Mouse (Mus musculus) lung, adult 2 months (tissue): ENCODE measurements around the gene Smim24. TPM values are rescaled to one million over a fixed set of nuclear protein-coding genes. Genes with fewer than 3 reads are reported as not detected.

ENCODE experiments used
- DNase-seq: peaks from one replicate; pipeline ENCODE4 v3.0.0; 2022
- H3K4me1 ChIP-seq: fragments of 200-500 bp; 2 replicates; pipeline ENCODE4 v1.6.1; 2011; ENCODE audit warnings: low read length; ENCODE audit not compliant: control insufficient read depth, insufficient read depth
- H3K4me3 ChIP-seq: fragments of 200-500 bp; replicated peaks from 2 replicates; pipeline ENCODE3; 2011; ENCODE audit warnings: low read depth, mild to moderate bottlenecking, control low read depth, low read length; ENCODE audit errors: extremely low read depth
- CTCF ChIP-seq: fragments of 200-500 bp; IDR thresholded peaks from 2 replicates; pipeline ENCODE4 v1.5.1; 2011; ENCODE audit warnings: mild to moderate bottlenecking, low read length, control low read depth; ENCODE audit not compliant: insufficient read depth
- POLR2A ChIP-seq: fragments of 200-500 bp; IDR thresholded peaks from 2 replicates; pipeline ENCODE4 v1.6.1; 2011; ENCODE audit warnings: low read depth, mild to moderate bottlenecking, control low read depth, low read length, borderline replicate concordance; ENCODE audit errors: extremely low read depth
- WGBS: fragments of 180-500 bp; shearing (Covaris S2); methylation state at CpG from one replicate; pipeline ENCODE4 v1.1.7; 2018; 5-methylcytosine and 5-hydroxymethylcytosine counted together
- polyA plus RNA-seq: library from polyadenylated mRNA; depleted of rRNA; stranded (reverse); fragments of >200 nt; gene quantifications from 2 replicates; pipeline ENCODE4 v1.2.3, GENCODE M21; 2012

Gene Smim24
- polyA plus RNA-seq, 1 experiment, result 8.8 TPM

GRCm38 (mm10) chr10:81365073-81365472, 27.8 kb upstream of the Smim24 start:
- TF ChIP-seq CTCF (no peak), POLR2A (no peak)

GRCm38 (mm10) chr10:81365672-81366476, 27.0 kb upstream of the Smim24 start, which contains the start of gene 4930404N11Rik:
4930404N11Rik (minus strand) TSS chr10:81365816.
- TF ChIP-seq POLR2A (peak; percentile 42; the same call in 1 of the 2 replicates), CTCF (no peak)
- WGBS, result 33% methylated on average over 12 of the region's 12 CpGs
- peak within 1 kb of the TSS; percentile 9 for H3K4me3 ChIP-seq
- DNase-seq, result no peak
- 0 out of 2 replicates have a peak, but pooled peaks cover 5% of the 10 kb centered on the region for H3K4me1 ChIP-seq

More at GRCm38 (mm10) chr10:81365073-81365472, 27.8 kb upstream of the Smim24 start:
- Histone ChIP-seq H3K4me3 (no peak overlapping the region), H3K4me1 (0 out of 2 replicates have a peak, but pooled peaks cover 5% of the 10 kb centered on the region)
- DNase-seq, result no peak
- 50% methylated on average over 4 of the region's 4 CpGs for WGBS

- no peak for DNase-seq
- 64% methylated on average over 6 of the region's 6 CpGs for WGBS
- Histone ChIP-seq H3K4me3 (no peak overlapping the region), H3K4me1 (0 out of 2 replicates have a peak, but pooled peaks cover 5% of the 10 kb centered on the region)
- TF ChIP-seq CTCF (no peak), POLR2A (peak; percentile 21; the same call in 1 of the 2 replicates)
Observed at GRCm38 (mm10) chr10:81366477-81367206, 26.2 kb upstream of the Smim24 start.

GRCm38 (mm10) chr10:81367207-81367495, 25.7 kb upstream of the Smim24 start:
- 0 out of 2 replicates have a peak, but pooled peaks cover 5% of the 10 kb centered on the region for H3K4me1 ChIP-seq
- no peak for DNase-seq
- no peak overlapping the region for H3K4me3 ChIP-seq
- TF ChIP-seq POLR2A (no peak), CTCF (no peak)
- 92% methylated on average over 6 of the region's 6 CpGs for WGBS

GRCm38 (mm10) chr10:81375322-81375721, 17.5 kb upstream of the Smim24 start:
- DNase-seq, result no peak
- WGBS, result 89% methylated on average over 10 of the region's 10 CpGs
- Histone ChIP-seq H3K4me1 (peaks cover 6% of the 10 kb centered on the region; the same call in 1 of the 2 replicates), H3K4me3 (no peak overlapping the region)
- no peak for TF ChIP-seq POLR2A
- TF ChIP-seq CTCF, result no peak

- TF ChIP-seq CTCF (no peak), POLR2A (no peak)
- WGBS, result 35% methylated on average over 6 of the region's 6 CpGs
- DNase-seq, result no peak
- Histone ChIP-seq H3K4me3 (no peak overlapping the region), H3K4me1 (peaks cover 6% of the 10 kb centered on the region; the same call in 1 of the 2 replicates)
Observed at GRCm38 (mm10) chr10:81376561-81377361, 16.1 kb upstream of the Smim24 start.

GRCm38 (mm10) chr10:81377362-81377664, 15.5 kb upstream of the Smim24 start:
- H3K4me1 ChIP-seq, result peaks cover 9% of the 10 kb centered on the region; the same call in 1 of the 2 replicates
- no peak for TF ChIP-seq CTCF
- no peak for TF ChIP-seq POLR2A
- 41% methylated on average over 2 of the region's 2 CpGs for WGBS
- no peak for DNase-seq
- H3K4me3 ChIP-seq, result no peak overlapping the region

GRCm38 (mm10) chr10:81377793-81378552, 14.9 kb upstream of the Smim24 start, which contains the start of gene Fzr1:
Fzr1 (minus strand) TSS chr10:81378516.
- DNase-seq, result no peak
- WGBS, result under 1% methylated on average over 48 of the region's 59 CpGs
- H3K4me1 ChIP-seq, result peaks cover 11% of the 10 kb centered on the region; the same call in 1 of the 2 replicates
- H3K4me3 ChIP-seq, result peak within 1 kb of the TSS; percentile 79
- TF ChIP-seq CTCF (no peak), POLR2A (peak; percentile 54; the same call in 1 of the 2 replicates)
